Mouse (Mus musculus) liver, adult (tissue): Measurements from ENCODE around the gene Rgs3.

Experiments
- GATA4 ChIP-seq: IDR thresholded peaks from 2 replicates; pipeline ENCODE4 v1.6.1; 2014; ENCODE audit warnings: mild to moderate bottlenecking, low read length; ENCODE audit not compliant: insufficient replicate concordance

The Rgs3 gene

GRCm38 (mm10) chr4:62525489-62525811 lies 34.2 kb upstream of the Rgs3 start:
- TF ChIP-seq GATA4 = no peak

GRCm38 (mm10) chr4:62526256-62526655 lies 33.4 kb upstream of the Rgs3 start:
- TF ChIP-seq GATA4 = no peak

GRCm38 (mm10) chr4:62527655-62528054 lies 32.0 kb upstream of the Rgs3 start:
- TF ChIP-seq GATA4 = no peak

GRCm38 (mm10) chr4:62533729-62534128 lies 25.9 kb upstream of the Rgs3 start:
- TF ChIP-seq GATA4 = no peak

- TF ChIP-seq GATA4 = no peak
Measured at GRCm38 (mm10) chr4:62541802-62542201, 17.8 kb upstream of the Rgs3 start.

- TF ChIP-seq GATA4 = no peak
Measured at GRCm38 (mm10) chr4:62543782-62544181, 15.9 kb upstream of the Rgs3 start.

- TF ChIP-seq GATA4 = no peak
Measured at GRCm38 (mm10) chr4:62544801-62545200, 14.8 kb upstream of the Rgs3 start.

GRCm38 (mm10) chr4:62551966-62552365 lies 7.7 kb upstream of the Rgs3 start:
- no peak for TF ChIP-seq GATA4

GRCm38 (mm10) chr4:62557436-62557835 lies 2.2 kb upstream of the Rgs3 start:
- TF ChIP-seq GATA4 = no peak

GRCm38 (mm10) chr4:62560963-62561629 lies 1.4 kb downstream of the Rgs3 start:
- TF ChIP-seq GATA4 = no peak

GRCm38 (mm10) chr4:62561630-62562001 lies 2.0 kb downstream of the Rgs3 start:
- no peak for TF ChIP-seq GATA4

- TF ChIP-seq GATA4 = no peak
Measured at GRCm38 (mm10) chr4:62562006-62562405, 2.4 kb downstream of the Rgs3 start.

- TF ChIP-seq GATA4 = no peak
Measured at GRCm38 (mm10) chr4:62566530-62566929, 6.9 kb downstream of the Rgs3 start.

- no peak for TF ChIP-seq GATA4
Measured at GRCm38 (mm10) chr4:62567696-62568095, 8.0 kb downstream of the Rgs3 start.

- no peak for TF ChIP-seq GATA4
Measured at GRCm38 (mm10) chr4:62568359-62568758, 8.7 kb downstream of the Rgs3 start.

GRCm38 (mm10) chr4:62569603-62570002 lies 10.0 kb downstream of the Rgs3 start:
- TF ChIP-seq GATA4 = peak; percentile 54; the same call in 1 of the 2 replicates

GRCm38 (mm10) chr4:62570029-62570428 lies 10.4 kb downstream of the Rgs3 start:
- TF ChIP-seq GATA4 = no peak
